Mouse (Mus musculus) myocyte (in vitro differentiated cells): ENCODE measurements at regions not wholly inside any gene's neighbourhood (a gene's known extent, or its start where the extent isn't known, plus 50 kb on each side); places are given as distances from the start of the nearest gene placed in this dataset.

Source experiments
- H3K27me3 ChIP-seq: one replicate; pipeline ENCODE4 v1.6.1; 2011; ENCODE audit not compliant: control insufficient read depth, insufficient read depth, insufficient read length
- H3K36me3 ChIP-seq: one replicate; pipeline ENCODE4 v1.6.1; 2011; ENCODE audit not compliant: control insufficient read depth, insufficient read depth
- H3K4me2 ChIP-seq: one replicate; pipeline ENCODE4 v1.6.1; 2011; ENCODE audit warnings: low read depth, control low read depth
- H3K4me3 ChIP-seq: one replicate; pipeline ENCODE4 v1.5.1; 2011; ENCODE audit warnings: mild to moderate bottlenecking, control low read depth, moderate library complexity
- H3K79me2 ChIP-seq: one replicate; pipeline ENCODE4 v1.6.1; 2011; ENCODE audit not compliant: control insufficient read depth, insufficient read depth
- H3ac ChIP-seq: one replicate; pipeline ENCODE4 v1.6.1; 2011; ENCODE audit not compliant: control insufficient read depth, insufficient read length
- E2F4 ChIP-seq: IDR thresholded peaks from one replicate; pipeline ENCODE4 v1.6.1; 2011; ENCODE audit warnings: mild to moderate bottlenecking, control low read depth, moderate library complexity; ENCODE audit not compliant: insufficient read depth
- MAX ChIP-seq: IDR thresholded peaks from one replicate; pipeline ENCODE4 v1.6.1; 2011; ENCODE audit warnings: low read depth, mild to moderate bottlenecking, control low read depth
- MYOD1 ChIP-seq, 3 experiments: IDR thresholded peaks; one replicate each; pipeline ENCODE4 v1.6.1; 2011; ENCODE audit warnings: control low read depth in 2 of 3, low read depth in 2 of 3, mild to moderate bottlenecking in 2 of 3, moderate library complexity in 1 of 3; ENCODE audit not compliant: insufficient read length in 2 of 3, control insufficient read depth in 1 of 3
- MYOG ChIP-seq, 3 experiments: IDR thresholded peaks; one replicate each; pipeline ENCODE4 v1.6.1; 2011; ENCODE audit warnings: control low read depth in 2 of 3, low read depth in 2 of 3, mild to moderate bottlenecking in 2 of 3; ENCODE audit not compliant: insufficient read length in 2 of 3, control insufficient read depth in 1 of 3, insufficient read depth in 1 of 3
- POLR2A ChIP-seq: IDR thresholded peaks from one replicate; pipeline ENCODE4 v1.6.1; 2011; ENCODE audit warnings: low read depth, mild to moderate bottlenecking, control low read depth, moderate library complexity; ENCODE audit not compliant: insufficient read length
- POLR2AphosphoS2 ChIP-seq: IDR thresholded peaks from one replicate; pipeline ENCODE4 v1.6.1; 2011; ENCODE audit warnings: low read depth, control low read depth; ENCODE audit not compliant: insufficient read length
- REST ChIP-seq: IDR thresholded peaks from one replicate; pipeline ENCODE4 v1.6.1; 2011; ENCODE audit warnings: mild to moderate bottlenecking, control low read depth, moderate library complexity; ENCODE audit not compliant: insufficient read depth, insufficient read length
- SRF ChIP-seq: IDR thresholded peaks from one replicate; pipeline ENCODE4 v1.6.1; 2011; ENCODE audit warnings: low read depth; ENCODE audit not compliant: control insufficient read depth, insufficient read length
- TCF12 ChIP-seq: IDR thresholded peaks from one replicate; pipeline ENCODE4 v1.6.1; 2011; ENCODE audit warnings: mild to moderate bottlenecking, control low read depth; ENCODE audit not compliant: poor library complexity, insufficient read depth, severe bottlenecking
- TCF3 ChIP-seq: IDR thresholded peaks from one replicate; pipeline ENCODE4 v1.6.1; 2011; ENCODE audit warnings: low read depth, control low read depth; ENCODE audit not compliant: insufficient read length
- USF1 ChIP-seq: IDR thresholded peaks from one replicate; pipeline ENCODE4 v1.6.1; 2011; ENCODE audit warnings: low read depth, mild to moderate bottlenecking, control low read depth, moderate library complexity

GRCm38 (mm10) chr2:113900496-113900895 lies 52.0 kb upstream of the Arhgap11a start:
- Histone ChIP-seq H3K4me3 (no peak overlapping the region), H3K79me2 (no peaks in the 10 kb centered on the region), H3K36me3 (no peaks in the 10 kb centered on the region), H3ac (no peak overlapping the region), H3K27me3 (no peaks in the 10 kb centered on the region), H3K4me2 (no peak overlapping the region)
- TF ChIP-seq MYOD1 (IDR thresholded peaks at IDR 0.05; ENCODE audit: control insufficient read depth in 1 of 3, insufficient read length in 2 of 3, low read depth in 2 of 3) (no peak), REST (no peak), POLR2AphosphoS2 (no peak), SRF (no peak), MAX (no peak), USF1 (no peak), POLR2A (no peak), TCF12 (no peak), MYOG (IDR thresholded peaks at IDR 0.05; ENCODE audit: control insufficient read depth in 1 of 3, insufficient read depth in 1 of 3, insufficient read length in 2 of 3, low read depth in 2 of 3) (no peak)

- H3K36me3 ChIP-seq, result no peaks in the 10 kb centered on the region
- no peak overlapping the region for H3K4me2 ChIP-seq
- no peak overlapping the region for H3K4me3 ChIP-seq
- H3K27me3 ChIP-seq, result no peaks in the 10 kb centered on the region
- H3ac ChIP-seq, result no peak overlapping the region
- TF ChIP-seq TCF3, result no peak
- TF ChIP-seq POLR2AphosphoS2, result no peak
- TF ChIP-seq MAX, result no peak
- TF ChIP-seq E2F4, result no peak
- no peaks in the 10 kb centered on the region for H3K79me2 ChIP-seq
Observed at GRCm38 (mm10) chr2:113898747-113899146, 50.3 kb upstream of the Arhgap11a start.
